Mouse (Mus musculus) intestine, postnatal 0 days (tissue): ENCODE data around the gene Qrich1. TPM values are rescaled to one million over a fixed set of nuclear protein-coding genes. Genes with fewer than 3 reads are reported as not detected.

Experiments
- ATAC-seq: fragments of 200-750 bp; cut with Nextera tagmentation; 2 replicates; pipeline ENCODE4 v1.8.0; 2017; ENCODE audit warnings: mild to moderate bottlenecking, moderate TSS enrichment, moderate library complexity
- H3K27ac ChIP-seq: fragments of 300-500 bp; sonication (generic); 2 replicates; pipeline ENCODE4 v1.5.1; 2014; ENCODE audit warnings: mild to moderate bottlenecking, low read depth, low read length, moderate library complexity
- H3K27me3 ChIP-seq: fragments of 300-500 bp; sonication (generic); replicated peaks from 2 replicates; pipeline ENCODE4 v1.6.1; 2014; ENCODE audit warnings: low read length, mixed read lengths; ENCODE audit not compliant: control insufficient read depth, insufficient read depth
- H3K36me3 ChIP-seq: fragments of 300-500 bp; sonication (generic); 2 replicates; pipeline ENCODE4 v1.6.1; 2014; ENCODE audit warnings: mild to moderate bottlenecking, moderate library complexity; ENCODE audit not compliant: control insufficient read depth, insufficient read depth
- H3K4me1 ChIP-seq: fragments of 300-500 bp; sonication (generic); replicated peaks from 2 replicates; pipeline ENCODE4 v1.6.1; 2014; ENCODE audit warnings: antibody characterized with exemption, low read length, mixed read lengths; ENCODE audit not compliant: control insufficient read depth, insufficient read depth
- H3K4me2 ChIP-seq: fragments of 300-500 bp; sonication (generic); replicated peaks from 2 replicates; pipeline ENCODE4 v1.6.1; 2014; ENCODE audit warnings: low read depth, mild to moderate bottlenecking, moderate library complexity
- H3K4me3 ChIP-seq: fragments of 300-500 bp; sonication (generic); 2 replicates; pipeline ENCODE4 v1.5.1; 2014; ENCODE audit warnings: low read depth, low read length
- H3K9ac ChIP-seq: fragments of 300-500 bp; sonication (generic); 2 replicates; pipeline ENCODE4 v1.6.1; 2014; ENCODE audit warnings: mild to moderate bottlenecking, low read depth, low read length
- H3K9me3 ChIP-seq: fragments of 300-500 bp; sonication (generic); 2 replicates; pipeline ENCODE4 v1.6.1; 2016; ENCODE audit warnings: mixed run types; ENCODE audit not compliant: control insufficient read depth
- CTCF ChIP-seq: sonication (generic); IDR thresholded peaks from 2 replicates; pipeline ENCODE4 v1.5.1; 2016; ENCODE audit warnings: low read depth, mild to moderate bottlenecking, control low read depth, antibody characterized with exemption, moderate library complexity
- WGBS: fragments of 180-500 bp; shearing (Covaris S2); extraction: QIAGEN DNeasy Blood & Tissue Kit; methylation state at CpG from one replicate; pipeline ENCODE4 v1.1.7; 2014; 5-methylcytosine and 5-hydroxymethylcytosine counted together
- polyA plus RNA-seq: library from polyadenylated mRNA; unstranded; fragments of >200 nt; fragmentation: Nextera tagmentation; extraction: Ambion mirVana; gene quantifications from 2 replicates; pipeline ENCODE4 v1.2.1, GENCODE M21; 2015

Gene Qrich1
- polyA plus RNA-seq, 1 experiment from 2014 or later, result 46.8 TPM

DNA sequence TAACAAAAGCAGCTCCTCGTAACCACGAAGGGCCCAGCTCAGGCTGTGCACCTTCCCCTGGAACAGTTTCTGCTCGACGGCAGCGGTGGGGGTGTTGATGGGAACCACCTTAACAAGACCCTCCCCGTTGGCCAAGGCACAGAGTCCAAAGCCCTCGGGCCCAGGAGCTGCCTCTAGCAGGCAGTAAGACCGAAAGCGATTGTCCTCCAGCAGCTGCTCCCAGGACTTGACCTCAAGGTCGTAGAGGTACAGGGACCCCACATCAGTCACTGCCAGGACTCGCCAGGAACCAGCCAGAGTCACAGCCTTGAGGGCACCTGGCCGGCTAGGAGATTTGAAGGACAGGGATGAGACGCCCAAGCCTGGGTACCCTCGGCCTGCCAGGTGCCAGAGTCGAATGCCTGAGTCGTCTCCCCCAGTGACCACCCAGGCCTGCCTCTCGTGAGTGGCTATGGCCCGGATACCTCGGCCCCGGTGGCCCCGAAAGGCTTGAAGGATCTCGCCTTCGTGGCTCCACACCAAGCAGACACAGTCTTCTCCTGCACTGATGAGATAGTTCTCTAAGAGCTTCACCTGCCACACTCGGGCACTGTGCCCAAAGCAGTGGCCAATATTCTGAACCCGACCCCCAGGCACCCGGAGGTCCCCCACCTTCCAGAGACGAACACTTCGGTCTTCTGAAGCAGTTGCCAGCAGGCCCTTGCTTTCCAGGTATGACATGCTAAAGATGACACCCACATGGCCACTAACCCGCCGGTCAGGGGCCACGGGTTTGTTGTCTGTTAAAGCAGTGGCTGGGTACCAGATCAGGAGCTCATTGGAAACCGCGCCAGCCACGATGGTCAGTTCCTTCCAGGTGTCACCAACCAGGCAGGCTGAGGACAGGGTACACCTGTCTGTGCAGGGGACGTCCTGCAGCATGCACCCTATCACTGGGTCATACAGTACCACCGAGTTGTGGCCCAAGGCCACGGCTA is 59.0 kb downstream of the Qrich1 start:
- peaks cover 45% of the 10 kb centered on the region for H3K36me3 ChIP-seq
- H3K4me1 ChIP-seq, result no peaks in the 10 kb centered on the region
- no peaks in the 10 kb centered on the region for H3K9me3 ChIP-seq
- no peak overlapping the region for H3K27ac ChIP-seq
- no peaks in the 10 kb centered on the region for H3K27me3 ChIP-seq
- WGBS, result 87% methylated on average over 37 of the region's 37 CpGs
- H3K9ac ChIP-seq, result no peak overlapping the region
- no peak for ATAC-seq
- TF ChIP-seq CTCF, result no peak
- no peak overlapping the region for H3K4me2 ChIP-seq
- no peak overlapping the region for H3K4me3 ChIP-seq

DNA sequence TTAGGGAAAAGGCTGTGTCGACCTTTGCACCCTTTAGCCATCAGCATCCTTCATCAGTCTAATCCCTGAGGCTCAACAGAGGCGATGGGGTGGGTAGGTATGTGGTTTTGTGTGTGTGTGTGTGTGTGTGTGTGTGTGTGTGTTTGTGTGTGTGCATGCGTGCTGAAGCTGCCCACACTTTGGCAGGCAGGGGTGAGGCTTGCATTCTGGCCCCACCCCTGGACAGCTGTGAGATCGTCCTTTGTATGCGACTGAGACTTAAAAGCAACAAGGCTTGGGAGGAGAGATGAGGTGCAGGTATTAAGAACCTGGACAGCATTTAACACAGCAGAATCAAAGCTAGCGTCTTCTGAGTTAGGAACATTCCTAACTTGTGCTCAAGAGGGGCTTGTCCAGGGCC is 60.4 kb downstream of the Qrich1 start:
- no peak overlapping the region for H3K4me3 ChIP-seq
- H3K9me3 ChIP-seq, result no peaks in the 10 kb centered on the region
- no peak overlapping the region for H3K27ac ChIP-seq
- no peaks in the 10 kb centered on the region for H3K27me3 ChIP-seq
- H3K36me3 ChIP-seq, result peaks cover 32% of the 10 kb centered on the region
- H3K4me2 ChIP-seq, result peak overlapping the region; percentile 88
- WGBS, result 36% methylated on average over 6 of the region's 6 CpGs
- TF ChIP-seq CTCF, result no peak
- ATAC-seq, result no peak
- no peaks in the 10 kb centered on the region for H3K4me1 ChIP-seq
- no peak overlapping the region for H3K9ac ChIP-seq

GRCm38 (mm10) chr9:108577934-108578544 is 61.4 kb downstream of the Qrich1 start:
- WGBS, result 1% methylated on average over 24 of the region's 24 CpGs

GRCm38 (mm10) chr9:108578545-108579343 is 62.1 kb downstream of the Qrich1 start, which contains the start of gene Wdr6:
Gene Wdr6 (minus strand): TSS chr9:108578739.
- Histone ChIP-seq H3K27ac (peak within 1 kb of the TSS; percentile 65), H3K4me3 (peak within 1 kb of the TSS; percentile 59), H3K4me1 (no peaks in the 10 kb centered on the region), H3K4me2 (peak within 1 kb of the TSS; percentile 88), H3K36me3 (peaks cover 19% of the 10 kb centered on the region; the same call in 1 of the 2 replicates), H3K9me3 (no peaks in the 10 kb centered on the region), H3K9ac (peak within 1 kb of the TSS; percentile 78), H3K27me3 (no peaks in the 10 kb centered on the region)
- WGBS, result 5% methylated on average over 51 of the region's 51 CpGs
- TF ChIP-seq CTCF, result 0 out of 2 replicates have a peak, but pooled peaks have one; percentile 3
- ATAC-seq, result peak; percentile 84

More at GRCm38 (mm10) chr9:108577934-108578544, 61.4 kb downstream of the Qrich1 start:
- peak; percentile 20 for ATAC-seq
- Histone ChIP-seq H3K9me3 (no peaks in the 10 kb centered on the region), H3K36me3 (peaks cover 24% of the 10 kb centered on the region; the same call in 1 of the 2 replicates), H3K4me2 (peak overlapping the region; percentile 88), H3K27ac (peak overlapping the region; percentile 65), H3K9ac (peak overlapping the region; percentile 78), H3K4me1 (no peaks in the 10 kb centered on the region), H3K4me3 (peak overlapping the region; percentile 59), H3K27me3 (no peaks in the 10 kb centered on the region)
- TF ChIP-seq CTCF, result no peak

- no peaks in the 10 kb centered on the region for H3K4me1 ChIP-seq
Measured at GRCm38 (mm10) chr9:108579344-108579690, 62.7 kb downstream of the Qrich1 start.

More at GRCm38 (mm10) chr9:108579344-108579690, 62.7 kb downstream of the Qrich1 start:
- Histone ChIP-seq H3K27ac (no peak overlapping the region), H3K9me3 (no peaks in the 10 kb centered on the region), H3K36me3 (peaks cover 19% of the 10 kb centered on the region; the same call in 1 of the 2 replicates), H3K9ac (peak overlapping the region; percentile 78; the same call in 1 of the 2 replicates), H3K4me2 (peak overlapping the region; percentile 88), H3K27me3 (no peaks in the 10 kb centered on the region), H3K4me3 (peak overlapping the region; percentile 59)
- TF ChIP-seq CTCF, result no peak
- 61% methylated on average over 5 of the region's 5 CpGs for WGBS
- no peak for ATAC-seq
